Mouse (Mus musculus) C2C12 (cell line): Measurements from ENCODE around the gene Fam114a2.

ENCODE experiments used
- CTCF ChIP-seq: IDR thresholded peaks from one replicate; pipeline ENCODE4 v1.5.1; 2011; ENCODE audit not compliant: control insufficient read depth, insufficient read depth, insufficient read length
- MAX ChIP-seq: IDR thresholded peaks from one replicate; pipeline ENCODE4 v1.6.1; 2011; ENCODE audit warnings: mild to moderate bottlenecking, control low read depth
- MYOD1 ChIP-seq: IDR thresholded peaks from one replicate; pipeline ENCODE4 v1.6.1; 2011; ENCODE audit warnings: low read depth; ENCODE audit not compliant: control insufficient read depth, insufficient read length

DNA sequence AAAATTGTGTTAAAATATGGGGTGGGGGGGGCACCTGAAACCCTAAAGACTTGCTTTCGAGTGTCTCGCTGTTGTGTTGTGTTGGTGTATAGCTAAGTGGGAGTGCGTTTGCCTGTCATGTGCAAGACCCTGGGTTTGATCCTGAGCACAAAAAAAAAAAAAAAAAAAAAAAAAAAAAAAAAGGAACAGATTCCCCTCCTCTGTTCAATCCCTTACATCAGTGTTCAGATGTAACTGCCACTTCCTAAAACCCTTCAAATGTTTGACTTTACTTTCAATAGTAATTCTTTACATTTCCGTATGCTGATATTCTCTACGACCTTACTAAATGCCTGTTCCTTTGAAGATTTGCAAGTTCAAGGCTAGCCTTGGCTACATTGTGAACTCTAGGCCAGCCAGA is 887 bp upstream of the Fam114a2 start:
- TF ChIP-seq MAX: no peak
- no peak for TF ChIP-seq CTCF
- TF ChIP-seq MYOD1: no peak
